ENCODE assay signal across 13 mouse cellular contexts in genomic region chr1:20997328-20997689, GRCm38 (mm10). TPM values are rescaled to one million over a fixed set of nuclear protein-coding genes. Genes with fewer than 3 reads are reported as not detected.
DNase-seq lines count a peak whose midpoint lies in the region; ATAC-seq lines count a peak whose summit lies in the region.
"Had no signal": no experiment of that assay in that cellular context is flagged by ENCODE, and none has a peak within 500 bp of the region (broad histone marks: within the 10 kb centered on the region; RNA-seq: fewer than 3 reads in every experiment).

No protein-coding gene starts in this region.

- H3K27ac ChIP-seq in hindbrain, embryonic 12.5 days: no peak overlapping the region
- H3K27ac ChIP-seq in hindbrain, embryonic 13.5 days: no peak overlapping the region
- no peak overlapping the region for H3K27ac ChIP-seq in neural tube, embryonic 12.5 days
- H3K27ac ChIP-seq in neural tube, embryonic 15.5 days (replicated peaks): no peak overlapping the region

- H3K4me2 ChIP-seq in hindbrain, embryonic 12.5 days (replicated peaks): no peak overlapping the region
- no peak overlapping the region for H3K4me2 ChIP-seq in hindbrain, embryonic 13.5 days
- no peak overlapping the region for H3K4me2 ChIP-seq in neural tube, embryonic 12.5 days (replicated peaks)
- no peak overlapping the region for H3K4me2 ChIP-seq in neural tube, embryonic 15.5 days

- no peaks in the 10 kb centered on the region for H3K27me3 ChIP-seq in hindbrain, embryonic 12.5 days
- H3K27me3 ChIP-seq in hindbrain, embryonic 13.5 days: no peaks in the 10 kb centered on the region
- H3K27me3 ChIP-seq in neural tube, embryonic 12.5 days (replicated peaks): no peaks in the 10 kb centered on the region
- H3K27me3 ChIP-seq in neural tube, embryonic 15.5 days (replicated peaks): no peaks in the 10 kb centered on the region

- no peak for DNase-seq in gastrocnemius, postnatal 14 days
- DNase-seq: cerebellum, adult 2 months; gastrocnemius, postnatal 25 days; kidney, adult 9 months had no signal

- peaks cover 12% of the 10 kb centered on the region for H3K4me1 ChIP-seq in hindbrain, embryonic 12.5 days
- H3K4me1 ChIP-seq in hindbrain, embryonic 13.5 days (replicated peaks): peaks cover 12% of the 10 kb centered on the region
- 0 out of 2 replicates have a peak, but pooled peaks cover 3% of the 10 kb centered on the region for H3K4me1 ChIP-seq in neural tube, embryonic 12.5 days
- H3K4me1 ChIP-seq in neural tube, embryonic 15.5 days: 0 out of 2 replicates have a peak, but pooled peaks cover 3% of the 10 kb centered on the region

- peaks cover 10% of the 10 kb centered on the region; the same call in 1 of the 2 replicates for H3K36me3 ChIP-seq in hindbrain, embryonic 12.5 days
- 0 out of 2 replicates have a peak, but pooled peaks cover 6% of the 10 kb centered on the region for H3K36me3 ChIP-seq in hindbrain, embryonic 13.5 days
- peaks cover 5% of the 10 kb centered on the region; the same call in 1 of the 2 replicates for H3K36me3 ChIP-seq in neural tube, embryonic 12.5 days
- no peaks in the 10 kb centered on the region for H3K36me3 ChIP-seq in neural tube, embryonic 15.5 days

- no peak overlapping the region for H3K9ac ChIP-seq in hindbrain, embryonic 12.5 days
- no peak overlapping the region for H3K9ac ChIP-seq in hindbrain, embryonic 13.5 days
- no peak overlapping the region for H3K9ac ChIP-seq in neural tube, embryonic 12.5 days
- no peak overlapping the region for H3K9ac ChIP-seq in neural tube, embryonic 15.5 days (replicated peaks)

- no peak overlapping the region for H3K4me3 ChIP-seq in hindbrain, embryonic 12.5 days
- H3K4me3 ChIP-seq in hindbrain, embryonic 13.5 days: no peak overlapping the region
- no peak overlapping the region for H3K4me3 ChIP-seq in neural tube, embryonic 12.5 days
- no peak overlapping the region for H3K4me3 ChIP-seq in neural tube, embryonic 15.5 days (replicated peaks)

- 57% methylated on average over 2 of the region's 2 CpGs for WGBS in hindbrain, embryonic 12.5 days
- 54% methylated on average over 2 of the region's 2 CpGs for WGBS in hindbrain, embryonic 13.5 days
- 81% methylated on average over 2 of the region's 2 CpGs for WGBS in neural tube, embryonic 12.5 days
- 78% methylated on average over 2 of the region's 2 CpGs for WGBS in neural tube, embryonic 15.5 days

- intact Hi-C loops in gastrocnemius, postnatal 14 days (cut with DNase I; ENCODE audit: low total_unique reads): no loop called here

- H3K9me3 ChIP-seq in hindbrain, embryonic 12.5 days (replicated peaks): no peaks in the 10 kb centered on the region
- H3K9me3 ChIP-seq in hindbrain, embryonic 13.5 days: no peaks in the 10 kb centered on the region
- no peaks in the 10 kb centered on the region for H3K9me3 ChIP-seq in neural tube, embryonic 12.5 days
- H3K9me3 ChIP-seq in neural tube, embryonic 15.5 days (replicated peaks): no peaks in the 10 kb centered on the region

- ATAC-seq in hindbrain, embryonic 12.5 days (ENCODE audit: low FRiP score): 0 out of 2 replicates have a peak, but pooled peaks have one; percentile 14
- ATAC-seq in hindbrain, embryonic 13.5 days (ENCODE audit: low FRiP score): no peak
- ATAC-seq in neural tube, embryonic 12.5 days (ENCODE audit: low FRiP score, low read depth): peak; percentile 10; the same call in 1 of the 2 replicates
- ATAC-seq in neural tube, embryonic 15.5 days (ENCODE audit: low FRiP score): no peak
- peak; percentile 13 for ATAC-seq in granulocyte monocyte progenitor cell, adult 5-6 weeks (replicated peaks; ENCODE audit: poor library complexity, severe bottlenecking)
- peak; percentile 37 for ATAC-seq in megakaryocyte progenitor cell, adult 5-6 weeks (replicated peaks; ENCODE audit: poor library complexity)
- ATAC-seq in frontal cortex, adult (ENCODE audit: low TSS enrichment): no peak
- ATAC-seq: CD4-positive, CD25-positive, alpha-beta regulatory T cell, adult 4 months had no signal

RNA-seq across cellular contexts. Expression of gene Efhc1, which starts 45.9 kb away (rescaled TPM):
- 4.4 and 4.5 TPM in 2 replicates for polyA plus RNA-seq in hindbrain, embryonic 12.5 days (2016; fragmentation: Nextera tagmentation; extraction: Ambion mirVana)
- polyA plus RNA-seq in hindbrain, embryonic 13.5 days (2015; fragmentation: Nextera tagmentation; extraction: Ambion mirVana): 2.6 and 3.5 TPM in 2 replicates
- 1.4 and 1.5 TPM in 2 replicates for polyA plus RNA-seq in neural tube, embryonic 12.5 days (2016; fragmentation: Nextera tagmentation; extraction: Ambion mirVana)
- polyA plus RNA-seq in neural tube, embryonic 15.5 days (2015; fragmentation: Nextera tagmentation; extraction: Ambion mirVana): 1.3 and 1.9 TPM in 2 replicates
- not detected in 2 replicates for total RNA-seq in granulocyte monocyte progenitor cell, adult 5-6 weeks (2014; fragmentation: Nextera tagmentation)
- 0.15 and 0.26 TPM in 2 replicates for total RNA-seq in granulocyte monocyte progenitor cell, adult 5-6 weeks (2017)
- total RNA-seq in megakaryocyte progenitor cell, adult 5-6 weeks (2015): 0.07 and 1.5 TPM in 2 replicates
- 0.20 and 0.21 TPM in 2 replicates for total RNA-seq in megakaryocyte progenitor cell, adult 5-6 weeks (2017)
- total RNA-seq in gastrocnemius, postnatal 14 days (2021): 1 to 10 TPM in 1 of 2 experiments, under 1 TPM in 1; 0.97 to 1.2 TPM
- total RNA-seq: monocyte, adult 5-6 weeks had no signal

Comparison
In these comparisons a context has a peak if more than half of its experiments do, and no peak if none do; other contexts are left out.
1. ATAC-seq: peak in hindbrain, embryonic 12.5 days (single experiment), neural tube, embryonic 12.5 days (single experiment), granulocyte monocyte progenitor cell, adult 5-6 weeks (single experiment) and megakaryocyte progenitor cell, adult 5-6 weeks (single experiment); none in hindbrain, embryonic 13.5 days (single experiment), neural tube, embryonic 15.5 days (single experiment) and frontal cortex, adult (single experiment).